Mouse (Mus musculus) erythroblast, adult 5-6 weeks (primary cell): Measurements from ENCODE around the gene Tmed9. TPM values are rescaled to one million over a fixed set of nuclear protein-coding genes. Genes with fewer than 3 reads are reported as not detected.

ENCODE experiments used
- ATAC-seq: replicated peaks from 2 replicates; pipeline ENCODE4 v1.8.0; 2016; ENCODE audit warnings: moderate number of reproducible peaks, mild to moderate bottlenecking, moderate TSS enrichment, inconsistent platforms; ENCODE audit not compliant: poor library complexity, low FRiP score, severe bottlenecking
- total RNA-seq, 2 experiments: library from RNA; stranded (forward) in 1 of 2; stranded (reverse) in 1 of 2; fragments of 150-400 nt in 1 of 2; fragments of 200-764, 138-1000 nt in 1 of 2; gene quantifications; 2 replicates each; pipeline versions ENCODE4 v1.2.3 to v1.2.4; 2015 to 2017; ENCODE audit warnings: low replicate concordance in 2 of 2

Gene Tmed9
- total RNA-seq (2015; ENCODE audit: low replicate concordance): 16.3 and 23.4 TPM in 2 replicates
- 25.1 and 34.2 TPM in 2 replicates for total RNA-seq (2017; ENCODE audit: low replicate concordance)

DNA sequence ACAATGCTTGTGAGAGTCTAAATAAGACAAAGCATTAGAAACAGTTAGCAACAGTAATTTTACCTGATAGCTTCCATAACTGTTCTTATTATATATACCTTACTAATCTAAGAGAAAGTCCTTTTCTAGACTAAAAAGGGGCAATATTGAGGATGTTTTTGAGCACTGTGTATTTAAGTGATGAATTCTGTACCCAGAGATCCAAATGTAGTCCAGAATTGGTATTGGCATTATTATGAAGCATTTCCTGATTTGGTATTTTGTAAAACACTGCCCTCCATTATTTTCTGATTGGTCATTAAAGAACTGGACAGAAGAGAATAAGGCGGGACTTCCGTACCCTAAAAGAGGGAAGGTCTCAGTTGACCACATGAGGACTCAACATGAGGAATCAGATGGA, at the start of gene Tmed9:
Gene Tmed9 (plus strand): TSS at position 301 of the 400 bp plus-strand sequence.
- ATAC-seq: no peak

DNA sequence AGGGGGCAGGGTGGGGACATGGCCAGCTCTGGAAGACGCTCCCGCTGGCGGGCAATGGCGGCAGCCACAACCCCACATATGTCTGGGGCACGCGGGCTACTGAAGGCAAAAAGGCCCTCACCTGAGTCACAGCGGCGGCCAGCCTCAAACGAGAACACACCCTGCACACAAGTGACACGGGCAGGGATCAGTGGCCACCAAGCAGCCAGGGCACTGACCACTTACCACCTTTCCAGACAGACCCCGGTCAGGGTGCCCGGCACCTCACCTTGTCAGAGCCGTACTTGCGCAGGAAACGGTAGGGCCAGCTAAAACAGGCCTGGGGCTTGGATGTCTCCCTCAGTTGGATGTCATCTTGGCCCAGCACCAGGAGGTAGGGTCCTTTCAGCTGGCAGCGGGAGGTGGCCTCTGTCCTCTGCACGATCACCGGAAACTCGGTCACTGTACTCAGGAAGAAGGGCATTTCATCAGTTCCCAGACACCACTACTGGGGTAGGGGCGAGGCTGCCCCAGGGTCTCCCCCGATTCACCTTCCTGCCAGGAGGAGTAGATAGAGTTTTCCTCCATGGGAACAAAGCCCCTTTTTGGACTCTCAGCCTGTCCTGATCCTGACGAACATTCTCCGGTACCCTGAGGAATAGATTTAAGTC, 49.5 kb upstream of the Tmed9 start:
- no peak for ATAC-seq

DNA sequence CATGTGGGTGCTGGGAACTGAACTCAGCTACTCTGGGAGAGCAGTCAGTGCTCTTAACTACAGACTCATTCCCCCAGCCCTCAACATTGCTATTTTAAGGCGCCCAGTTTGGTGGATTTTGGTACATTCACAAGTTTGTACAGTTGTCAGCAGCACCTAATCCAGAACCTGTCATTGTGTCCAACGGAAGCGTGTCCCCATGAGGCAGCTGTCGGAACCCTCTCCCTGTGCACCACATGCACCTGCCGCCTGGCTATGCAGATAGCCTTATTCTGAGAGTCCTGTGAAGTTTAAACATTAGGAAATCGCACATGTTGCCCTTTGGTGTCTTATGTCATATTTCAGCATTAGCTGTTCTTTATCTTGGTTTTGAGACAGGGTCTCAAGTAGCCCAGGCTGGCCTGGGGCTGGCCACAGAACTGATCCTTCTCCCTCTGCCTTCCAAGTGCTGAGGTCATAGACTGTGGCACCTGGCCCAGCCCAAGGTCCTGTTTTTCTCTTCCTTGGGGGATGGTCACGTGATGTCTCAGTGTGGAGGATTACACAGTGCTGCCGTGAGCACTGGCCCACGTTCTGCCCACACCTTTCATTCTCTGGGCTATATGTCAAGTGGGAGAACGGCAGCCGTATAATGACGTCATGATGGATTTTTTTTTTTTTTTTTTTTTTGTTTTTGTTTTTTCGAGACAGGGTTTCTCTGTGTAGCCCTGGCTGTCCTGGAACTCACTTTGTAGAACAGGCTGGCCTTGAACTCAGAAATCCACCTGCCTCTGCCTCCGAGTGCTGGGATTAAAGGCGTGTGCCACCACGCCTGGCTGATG, 47.6 kb upstream of the Tmed9 start:
- no peak for ATAC-seq

DNA sequence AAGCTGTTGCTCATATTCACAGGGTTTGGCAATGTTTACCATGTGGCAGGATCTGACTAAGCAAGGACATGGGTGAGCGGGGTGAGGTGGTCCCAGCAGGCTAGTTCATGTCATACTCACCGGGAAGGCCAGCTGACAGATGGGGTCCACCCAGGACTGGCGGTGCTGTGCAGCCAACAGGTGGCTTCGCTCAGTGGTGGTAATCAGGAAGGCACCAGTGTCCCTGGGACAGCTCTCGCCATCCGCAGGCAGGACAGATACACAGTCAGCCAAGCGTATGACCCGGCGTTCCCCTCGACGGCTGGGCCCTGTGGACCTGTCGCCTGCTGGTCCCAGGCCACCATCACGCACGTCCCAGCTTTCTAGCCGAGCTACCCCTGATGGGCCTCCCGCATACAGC, 46.3 kb upstream of the Tmed9 start:
- ATAC-seq: no peak

DNA sequence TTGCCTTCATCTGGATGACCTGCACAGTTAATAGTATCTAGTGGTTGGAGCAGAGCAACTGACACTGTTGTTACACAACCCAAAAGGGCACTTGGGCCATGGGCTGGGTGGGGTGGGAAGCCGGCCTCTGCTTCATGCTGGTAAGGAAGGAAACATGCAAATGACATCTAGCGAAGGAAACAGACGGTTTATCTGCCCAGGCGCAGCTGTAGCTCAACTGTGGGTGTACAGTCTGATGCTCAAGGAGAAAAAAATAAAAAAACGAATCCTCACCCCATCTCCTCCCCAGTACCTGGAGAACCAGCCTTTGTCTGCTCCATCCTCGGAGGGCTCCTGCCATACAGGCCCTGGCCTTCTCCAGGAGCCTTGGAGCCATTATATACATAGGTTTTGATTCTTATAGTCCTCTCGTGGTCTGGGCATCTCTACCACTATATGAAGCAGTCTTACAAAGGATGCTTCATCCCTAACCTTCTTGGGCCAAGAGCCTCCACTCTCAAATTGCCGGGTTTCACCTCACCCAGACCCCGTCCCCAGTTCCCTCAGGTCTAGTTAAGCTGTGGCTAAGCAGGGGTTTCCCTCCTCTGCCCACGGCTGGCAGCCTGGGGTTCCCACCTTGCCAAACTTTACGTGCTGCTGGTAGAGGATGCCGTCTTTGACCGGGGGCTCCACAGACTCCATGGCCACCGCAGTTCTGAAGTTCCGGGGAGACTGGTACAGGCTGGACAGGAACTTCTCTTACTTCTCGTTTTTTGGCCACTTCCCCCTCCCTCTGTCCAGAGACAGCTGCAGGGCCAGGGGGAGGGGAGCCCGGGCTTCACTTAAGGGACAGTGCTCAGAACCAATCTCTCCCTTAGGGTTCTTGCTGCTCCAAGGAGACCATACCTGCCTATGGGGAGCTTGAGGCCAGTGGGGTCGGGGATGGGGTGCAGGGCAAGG, 45.4 kb upstream of the Tmed9 start:
- no peak for ATAC-seq

DNA sequence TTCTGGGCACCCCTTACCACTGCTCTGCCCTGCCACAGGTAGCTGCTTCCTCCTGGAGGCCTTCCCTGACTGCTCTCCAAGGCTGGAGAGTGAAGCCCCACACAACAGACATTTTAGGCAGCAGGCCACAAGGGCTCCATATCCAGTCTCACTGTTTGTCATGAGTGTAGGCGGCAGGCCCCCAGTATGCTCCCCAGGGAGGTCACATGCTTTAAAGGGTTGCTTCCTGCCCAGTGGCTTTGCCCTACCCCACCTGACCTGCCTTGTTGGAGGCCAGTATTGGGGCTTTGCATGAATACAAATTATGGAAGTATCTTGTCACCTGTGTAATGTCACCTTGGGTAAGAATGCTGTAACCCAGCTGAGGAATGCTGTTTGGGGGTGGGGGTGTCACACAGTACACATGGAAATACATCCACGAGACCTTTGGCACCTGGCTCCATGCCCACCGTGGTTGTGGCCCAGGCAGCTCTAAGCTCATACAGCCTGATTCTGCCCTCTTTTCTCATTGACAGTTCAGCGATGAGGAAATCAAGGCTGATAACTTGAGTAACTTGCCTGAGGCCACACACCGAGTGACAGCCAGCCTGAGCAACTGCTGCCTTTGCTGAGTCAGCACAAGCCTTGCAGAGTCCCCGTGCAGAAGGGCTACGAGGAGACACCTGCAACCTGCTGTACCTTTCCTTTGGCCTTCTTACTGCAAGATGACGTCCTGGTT, 44.2 kb upstream of the Tmed9 start, which contains the start of gene Dok3:
Gene Dok3 (minus strand): TSS at position 99 of the 718 bp plus-strand sequence.
- no peak for ATAC-seq

DNA sequence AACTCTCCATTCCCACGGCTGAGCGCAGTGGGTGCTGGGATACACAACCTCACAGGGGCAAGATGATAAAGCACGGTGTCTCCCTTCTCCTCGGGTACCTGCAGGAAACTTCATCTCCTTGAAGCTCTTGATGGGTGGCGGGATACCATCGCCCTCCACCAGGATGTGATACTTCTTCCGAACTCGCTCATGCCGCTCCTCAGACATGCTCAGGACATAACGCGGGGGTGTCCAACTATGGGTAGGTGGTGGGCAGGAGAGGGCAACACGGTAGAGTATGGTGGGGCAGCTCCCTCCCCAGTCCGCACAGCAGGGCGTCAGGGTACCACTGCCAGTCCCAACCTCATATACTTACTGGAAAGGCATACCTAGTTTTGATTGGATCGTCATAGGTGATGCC, 38.3 kb upstream of the Tmed9 start:
- ATAC-seq: no peak

DNA sequence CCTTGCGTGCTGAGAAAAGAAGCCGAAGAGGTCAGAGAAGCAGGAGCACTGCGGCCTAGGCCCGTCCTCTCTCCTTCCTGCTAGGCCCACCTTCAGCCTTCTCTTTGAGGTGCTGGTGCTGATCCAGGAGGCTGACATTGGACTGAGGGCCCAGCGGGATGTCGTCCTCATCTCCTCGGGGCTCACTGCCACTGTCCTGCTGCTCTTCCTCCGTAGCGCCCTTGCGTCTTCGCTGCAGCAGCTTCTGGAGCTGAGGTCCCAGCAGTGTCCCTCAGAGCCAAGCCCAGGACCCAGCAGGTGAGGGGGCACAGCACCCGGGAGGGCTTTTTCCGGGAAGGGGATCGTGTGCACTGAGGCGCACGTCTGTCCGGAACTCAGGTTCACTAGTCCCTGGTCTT, 37.7 kb upstream of the Tmed9 start:
- 0 out of 2 replicates have a peak, but pooled peaks have one; percentile 5 for ATAC-seq

DNA sequence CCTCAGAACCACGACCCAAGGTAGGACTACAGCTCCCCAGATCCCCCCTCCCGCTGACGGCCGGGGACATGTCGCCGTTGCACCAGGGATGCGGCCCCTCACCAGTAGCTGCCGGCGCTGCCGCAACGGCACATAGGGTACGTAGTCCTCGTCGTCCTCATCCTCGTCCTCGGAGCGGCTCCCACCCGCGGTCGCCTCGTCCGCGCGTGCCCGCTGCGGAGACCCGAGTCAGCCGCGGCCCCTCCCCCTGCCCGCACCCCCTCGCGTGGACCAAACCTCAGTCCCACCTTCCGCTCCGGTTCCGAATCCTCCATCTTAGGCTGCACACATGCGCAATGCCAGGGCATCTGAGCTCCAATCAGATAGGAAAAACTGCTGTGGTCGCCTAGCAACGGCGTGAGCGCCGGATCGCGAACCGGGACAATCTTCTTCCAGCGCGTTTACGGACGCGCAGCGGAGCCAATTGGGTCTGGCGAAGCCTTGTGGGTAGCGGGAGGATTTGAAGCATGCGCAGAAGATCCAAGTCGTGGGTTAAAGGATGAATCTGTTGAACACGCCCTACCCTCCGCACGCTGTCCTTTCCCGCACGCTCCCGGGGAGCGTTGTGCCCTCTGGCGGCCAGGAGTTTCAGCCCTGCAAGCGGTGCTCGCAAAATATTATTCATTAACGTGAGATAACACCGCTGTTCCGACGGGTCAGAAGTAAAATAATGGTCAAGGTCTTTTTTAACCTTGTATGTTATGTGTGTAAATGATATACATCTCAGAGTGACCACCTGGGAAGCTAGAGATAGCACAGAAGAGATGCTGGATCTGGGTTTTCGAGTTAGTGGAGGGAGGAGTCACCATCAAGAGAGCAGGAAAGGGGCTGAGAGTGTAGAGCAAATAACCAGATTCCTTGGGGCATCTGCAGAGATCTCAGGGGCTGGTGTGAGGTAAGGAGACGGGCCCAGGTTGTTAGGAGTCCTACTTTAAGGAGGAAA, 37.0 kb upstream of the Tmed9 start, which contains the start of gene Ddx41:
Gene Ddx41 (minus strand): TSS at position 465 of the 982 bp plus-strand sequence.
- peak; percentile 93 for ATAC-seq

DNA sequence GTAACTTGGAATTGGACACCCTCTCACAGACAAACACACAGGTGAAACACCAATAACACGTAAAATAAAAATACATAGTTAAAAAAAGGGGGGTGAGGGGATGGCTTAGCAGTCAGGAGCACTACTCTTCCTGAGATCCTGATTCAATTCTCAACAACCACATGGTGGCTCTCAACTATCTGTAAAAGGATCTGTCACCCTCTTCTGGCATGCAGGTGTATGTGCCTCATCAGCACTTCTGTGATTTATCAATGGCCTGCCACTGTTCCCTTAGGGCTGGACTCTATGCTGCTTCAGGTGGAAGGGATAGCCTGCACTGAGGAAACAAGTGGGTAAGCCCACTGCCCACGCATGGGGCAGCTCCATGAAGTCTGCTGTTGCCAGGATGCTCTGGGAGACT, 32.6 kb upstream of the Tmed9 start:
- ATAC-seq: no peak

DNA sequence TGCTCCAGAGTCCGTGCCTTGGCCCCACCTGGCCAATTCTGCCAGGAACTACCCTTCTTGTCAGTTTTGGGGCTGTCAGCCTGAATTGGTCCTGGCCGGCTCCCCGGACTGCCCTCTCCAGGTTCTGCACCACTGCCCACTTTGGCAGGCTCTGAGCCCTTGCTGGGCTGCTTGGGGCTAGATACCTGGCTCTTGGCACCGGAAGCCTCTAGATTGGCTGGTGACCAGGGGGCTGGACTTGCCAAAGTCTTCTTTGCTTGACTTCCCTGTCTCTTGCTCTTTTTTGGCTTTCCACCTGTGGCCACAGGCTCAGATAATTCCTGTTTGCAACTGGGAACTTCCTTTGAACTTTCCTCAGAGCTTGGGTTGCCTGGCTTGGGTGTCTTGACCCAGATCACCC, 30.6 kb upstream of the Tmed9 start:
- no peak for ATAC-seq

DNA sequence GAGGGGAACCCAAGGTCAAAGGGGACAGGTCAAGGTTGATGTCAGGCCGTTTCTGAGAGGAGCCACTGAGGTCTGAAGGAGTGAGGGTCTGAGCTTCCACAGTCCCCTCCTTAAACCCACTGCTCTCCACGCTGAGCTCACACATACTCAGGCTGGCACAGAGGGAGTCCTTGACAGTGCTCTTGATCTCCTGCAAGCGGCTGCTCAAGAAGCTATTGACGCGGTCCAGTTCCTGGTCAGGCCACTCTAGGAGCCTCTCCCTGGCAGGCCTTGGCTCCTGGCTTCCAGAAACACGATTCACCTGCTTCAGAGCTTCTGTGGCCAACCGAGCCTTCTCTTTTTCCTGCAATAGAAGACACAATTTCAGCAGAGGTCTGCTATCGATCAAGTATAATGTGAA, 30.1 kb upstream of the Tmed9 start:
- no peak for ATAC-seq

DNA sequence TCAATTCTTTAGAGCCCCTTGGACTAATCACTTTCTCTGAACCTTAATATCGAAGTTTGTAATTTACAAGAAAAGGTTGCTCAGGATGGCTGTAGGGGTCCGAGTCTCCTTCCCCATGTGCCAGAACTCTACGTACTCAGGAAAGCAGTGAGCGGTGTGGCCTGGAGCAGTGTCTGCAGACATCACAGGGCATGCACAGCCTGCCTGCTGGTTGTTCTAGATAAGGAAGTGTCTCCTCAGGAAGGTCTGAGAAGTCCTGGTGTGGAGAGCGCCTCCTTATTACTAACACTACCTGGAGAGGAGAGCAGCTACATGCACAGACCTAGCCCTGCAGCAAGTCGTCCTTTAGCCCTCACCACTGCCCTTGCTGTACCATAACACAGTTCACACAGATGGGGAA, 28.7 kb upstream of the Tmed9 start:
- ATAC-seq: peak; percentile 75

DNA sequence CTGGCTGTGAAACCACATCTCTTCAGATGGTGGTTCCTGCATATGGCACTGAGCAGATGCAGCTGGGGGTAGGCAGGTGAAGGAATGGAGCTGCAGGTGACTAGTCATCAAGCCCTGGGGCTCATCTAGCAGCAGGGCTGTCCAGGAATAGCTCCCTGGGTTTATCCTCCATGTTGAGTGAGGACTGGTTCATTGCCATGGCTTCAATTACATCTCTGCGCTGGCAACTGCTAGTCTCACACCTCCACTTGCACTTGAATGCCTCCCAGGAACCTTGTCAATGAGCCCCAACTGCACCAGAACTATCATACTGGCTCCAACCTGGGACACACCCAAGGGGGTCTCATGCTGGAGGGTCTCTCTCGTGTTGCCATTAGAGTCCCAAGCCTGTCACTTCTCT, 25.6 kb upstream of the Tmed9 start:
- no peak for ATAC-seq

DNA sequence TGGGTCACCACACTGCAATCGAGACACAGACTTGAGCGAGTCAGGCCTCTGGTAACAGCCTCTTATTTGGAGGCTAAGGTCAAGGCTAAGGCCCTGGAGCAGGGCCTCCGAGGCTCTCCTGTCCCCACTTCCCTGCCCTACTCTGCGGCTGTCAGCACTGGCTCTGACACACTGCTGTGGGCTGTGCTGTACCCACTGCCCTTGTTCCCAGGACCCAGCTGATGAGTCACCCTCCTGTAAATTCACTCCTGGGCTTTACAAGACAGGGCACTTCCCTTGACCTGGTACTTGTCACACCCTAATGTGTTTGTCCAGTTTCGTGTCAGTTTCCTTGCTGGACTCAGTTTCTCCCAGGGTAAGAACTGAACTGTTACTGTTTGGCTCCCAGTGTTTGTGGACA, 25.1 kb upstream of the Tmed9 start:
- ATAC-seq: no peak

DNA sequence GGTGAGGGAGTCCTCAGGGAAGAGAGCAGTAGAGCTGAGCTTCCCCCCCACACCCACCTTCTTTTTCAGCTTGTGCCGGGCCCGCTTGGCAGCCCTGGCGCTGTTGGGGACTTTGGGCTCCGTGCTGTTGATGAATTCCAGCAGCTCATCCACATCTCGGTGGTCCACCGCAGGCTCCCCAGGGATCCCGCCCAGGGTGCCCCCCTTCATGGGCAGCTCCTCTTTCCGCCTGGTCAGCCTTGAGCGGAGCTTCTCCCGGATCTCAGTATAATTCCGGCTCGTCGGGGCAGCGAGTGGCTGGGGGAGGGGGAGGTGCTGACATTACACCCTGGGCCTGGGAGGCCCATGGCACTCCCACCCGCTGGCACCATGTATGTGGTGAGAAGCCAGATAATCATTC, 24.5 kb upstream of the Tmed9 start:
- no peak for ATAC-seq

DNA sequence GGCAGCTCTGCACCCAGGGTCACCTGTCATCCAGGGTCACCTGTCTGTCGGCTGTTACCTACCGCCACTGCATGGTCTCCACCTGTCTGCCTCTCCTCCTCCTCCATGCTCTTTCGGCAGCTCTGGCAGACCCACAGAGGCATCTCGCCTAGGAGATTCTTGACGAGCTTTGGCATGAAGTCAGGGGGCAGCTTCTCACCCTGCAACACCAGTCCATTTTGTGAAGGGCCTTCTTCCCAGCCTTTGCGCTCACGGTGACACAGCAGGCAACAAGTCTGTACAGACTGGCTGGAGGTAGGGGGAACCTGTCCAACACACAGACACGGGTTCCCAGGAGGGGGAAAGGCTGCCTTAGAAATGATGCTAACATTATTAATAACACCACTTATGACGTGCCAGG, 17.6 kb upstream of the Tmed9 start:
- no peak for ATAC-seq

DNA sequence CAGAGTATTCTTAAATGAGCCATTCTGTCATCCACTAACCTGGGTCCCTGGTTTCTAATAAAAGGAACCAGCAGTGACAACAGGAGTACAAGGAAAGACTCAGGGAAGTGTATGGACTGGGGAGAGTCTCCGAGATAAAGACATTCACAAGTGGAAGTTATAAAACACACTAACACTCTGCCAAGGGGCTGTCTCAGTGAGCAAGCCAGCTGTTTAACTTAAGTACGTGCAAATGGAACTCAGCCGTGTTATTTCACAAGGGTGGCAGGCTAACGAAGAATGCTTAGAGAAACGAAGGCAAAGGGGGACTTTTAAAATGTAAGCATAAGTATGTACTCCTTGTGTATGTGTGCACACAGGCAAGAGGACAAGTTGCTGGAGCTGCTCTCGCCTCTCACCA, 16.0 kb upstream of the Tmed9 start:
- ATAC-seq: no peak
